Mouse (Mus musculus): ENCODE measurements around the gene D630003M21Rik. TPM values are rescaled to one million over a fixed set of nuclear protein-coding genes. Genes with fewer than 3 reads are reported as not detected.

D630003M21Rik gene
- polyA plus RNA-seq, 1 experiment from 2014 or later: 3.1 TPM

- Histone ChIP-seq H3K27ac (replicated peaks) (no peak overlapping the region), H3K4me3 (no peak overlapping the region), H3K27me3 (replicated peaks; ENCODE audit: low read depth, poor library complexity, severe bottlenecking) (no peaks in the 10 kb centered on the region), H3K36me3 (replicated peaks) (no peaks in the 10 kb centered on the region), H3K9me3 (no peaks in the 10 kb centered on the region), H3K4me1 (peaks cover 23% of the 10 kb centered on the region)
- 90% methylated on average over 7 of the region's 7 CpGs for WGBS
- no peak for DNase-seq (ENCODE audit: low spot score)
Measured at GRCm38 (mm10) chr2:158169771-158170170, 59.3 kb downstream of the D630003M21Rik start.

- Histone ChIP-seq H3K27ac (replicated peaks) (no peak overlapping the region), H3K4me1 (peaks cover 23% of the 10 kb centered on the region), H3K4me3 (no peak overlapping the region), H3K36me3 (replicated peaks) (no peaks in the 10 kb centered on the region), H3K27me3 (replicated peaks; ENCODE audit: low read depth, poor library complexity, severe bottlenecking) (no peaks in the 10 kb centered on the region), H3K9me3 (no peaks in the 10 kb centered on the region)
- 76% methylated on average over 6 of the region's 6 CpGs for WGBS
- DNase-seq (ENCODE audit: low spot score): no peak
Measured at GRCm38 (mm10) chr2:158169351-158169750, 59.7 kb downstream of the D630003M21Rik start.

- no peak overlapping the region for H3K4me3 ChIP-seq
- peaks cover 23% of the 10 kb centered on the region for H3K4me1 ChIP-seq
- H3K27me3 ChIP-seq (replicated peaks; ENCODE audit: low read depth, poor library complexity, severe bottlenecking): no peaks in the 10 kb centered on the region
- no peak overlapping the region for H3K27ac ChIP-seq (replicated peaks)
- H3K9me3 ChIP-seq: no peaks in the 10 kb centered on the region
- WGBS: 71% methylated on average over 8 of the region's 8 CpGs
- H3K36me3 ChIP-seq (replicated peaks): no peaks in the 10 kb centered on the region
- no peak for DNase-seq (ENCODE audit: low spot score)
Measured at GRCm38 (mm10) chr2:158168741-158169211, 60.2 kb downstream of the D630003M21Rik start.

GRCm38 (mm10) chr2:158167496-158168205 lies 61.4 kb downstream of the D630003M21Rik start:
- Histone ChIP-seq H3K27me3 (replicated peaks; ENCODE audit: low read depth, poor library complexity, severe bottlenecking) (no peaks in the 10 kb centered on the region), H3K4me1 (peaks cover 23% of the 10 kb centered on the region), H3K36me3 (replicated peaks) (no peaks in the 10 kb centered on the region), H3K4me3 (no peak overlapping the region), H3K9me3 (no peaks in the 10 kb centered on the region), H3K27ac (replicated peaks) (no peak overlapping the region)
- whole genome bisulfite sequencing: 83% methylated on average over 9 of the region's 9 CpGs
- DNase-seq (ENCODE audit: low spot score): no peak

- 73% methylated on average over 7 of the region's 7 CpGs for WGBS
- peaks cover 23% of the 10 kb centered on the region for H3K4me1 ChIP-seq
- no peaks in the 10 kb centered on the region for H3K27me3 ChIP-seq (replicated peaks; ENCODE audit: low read depth, poor library complexity, severe bottlenecking)
- no peak for DNase-seq (ENCODE audit: low spot score)
- H3K27ac ChIP-seq (replicated peaks): no peak overlapping the region
- no peak overlapping the region for H3K4me3 ChIP-seq
- H3K36me3 ChIP-seq (replicated peaks): no peaks in the 10 kb centered on the region
- no peaks in the 10 kb centered on the region for H3K9me3 ChIP-seq
Measured at GRCm38 (mm10) chr2:158166628-158167027, 62.4 kb downstream of the D630003M21Rik start.

- H3K9me3 ChIP-seq: no peaks in the 10 kb centered on the region
- 89% methylated on average over 4 of the region's 4 CpGs for WGBS
- DNase-seq (ENCODE audit: low spot score): no peak
- no peak overlapping the region for H3K4me3 ChIP-seq
- H3K27me3 ChIP-seq (replicated peaks; ENCODE audit: low read depth, poor library complexity, severe bottlenecking): no peaks in the 10 kb centered on the region
- no peaks in the 10 kb centered on the region for H3K36me3 ChIP-seq (replicated peaks)
- H3K27ac ChIP-seq (replicated peaks): no peak overlapping the region
- peaks cover 24% of the 10 kb centered on the region for H3K4me1 ChIP-seq
Measured at GRCm38 (mm10) chr2:158165776-158166175, 63.2 kb downstream of the D630003M21Rik start.

- Histone ChIP-seq H3K9me3 (no peaks in the 10 kb centered on the region), H3K27ac (replicated peaks) (no peak overlapping the region), H3K36me3 (replicated peaks) (no peaks in the 10 kb centered on the region), H3K4me1 (peaks cover 25% of the 10 kb centered on the region), H3K27me3 (replicated peaks; ENCODE audit: low read depth, poor library complexity, severe bottlenecking) (no peaks in the 10 kb centered on the region), H3K4me3 (no peak overlapping the region)
- no peak for DNase-seq (ENCODE audit: low spot score)
- WGBS: 78% methylated on average over 6 of the region's 6 CpGs
Measured at GRCm38 (mm10) chr2:158163034-158163433, 66.0 kb downstream of the D630003M21Rik start.

GRCm38 (mm10) chr2:158161761-158162160 lies 67.3 kb downstream of the D630003M21Rik start:
- Histone ChIP-seq H3K9me3 (no peaks in the 10 kb centered on the region), H3K27me3 (replicated peaks; ENCODE audit: low read depth, poor library complexity, severe bottlenecking) (no peaks in the 10 kb centered on the region), H3K4me1 (peaks cover 19% of the 10 kb centered on the region), H3K4me3 (no peak overlapping the region), H3K36me3 (replicated peaks) (no peaks in the 10 kb centered on the region), H3K27ac (replicated peaks) (no peak overlapping the region)
- WGBS: 89% methylated on average over 6 of the region's 6 CpGs
- DNase-seq (ENCODE audit: low spot score): no peak

GRCm38 (mm10) chr2:158159376-158160235 lies 69.4 kb downstream of the D630003M21Rik start:
- Histone ChIP-seq H3K4me3 (no peak overlapping the region), H3K27ac (replicated peaks) (peak overlapping the region; percentile 71), H3K36me3 (replicated peaks) (no peaks in the 10 kb centered on the region), H3K9me3 (no peaks in the 10 kb centered on the region), H3K4me1 (peaks cover 19% of the 10 kb centered on the region), H3K27me3 (replicated peaks; ENCODE audit: low read depth, poor library complexity, severe bottlenecking) (no peaks in the 10 kb centered on the region)
- no peak for DNase-seq (ENCODE audit: low spot score)
- 59% methylated on average over 7 of the region's 7 CpGs for WGBS

- H3K4me1 ChIP-seq: peaks cover 38% of the 10 kb centered on the region
- 71% methylated on average over 8 of the region's 8 CpGs for WGBS
- DNase-seq (ENCODE audit: low spot score): no peak
- H3K4me3 ChIP-seq: no peak overlapping the region
- H3K36me3 ChIP-seq (replicated peaks): no peaks in the 10 kb centered on the region
- no peaks in the 10 kb centered on the region for H3K9me3 ChIP-seq
- H3K27ac ChIP-seq (replicated peaks): no peak overlapping the region
- no peaks in the 10 kb centered on the region for H3K27me3 ChIP-seq (replicated peaks; ENCODE audit: low read depth, poor library complexity, severe bottlenecking)
Measured at GRCm38 (mm10) chr2:158157654-158158053, 71.4 kb downstream of the D630003M21Rik start.

GRCm38 (mm10) chr2:158156487-158156886 lies 72.5 kb downstream of the D630003M21Rik start:
- Histone ChIP-seq H3K36me3 (replicated peaks) (no peaks in the 10 kb centered on the region), H3K4me1 (peaks cover 46% of the 10 kb centered on the region), H3K27me3 (replicated peaks; ENCODE audit: low read depth, poor library complexity, severe bottlenecking) (no peaks in the 10 kb centered on the region), H3K27ac (replicated peaks) (0 out of 2 replicates have a peak overlapping the region, but pooled peaks have one; percentile 30), H3K9me3 (no peaks in the 10 kb centered on the region), H3K4me3 (no peak overlapping the region)
- 90% methylated on average over 9 of the region's 9 CpGs for WGBS
- no peak for DNase-seq (ENCODE audit: low spot score)

GRCm38 (mm10) chr2:158155615-158156014 lies 73.4 kb downstream of the D630003M21Rik start:
- no peak for DNase-seq (ENCODE audit: low spot score)
- H3K27me3 ChIP-seq (replicated peaks; ENCODE audit: low read depth, poor library complexity, severe bottlenecking): no peaks in the 10 kb centered on the region
- H3K4me1 ChIP-seq: peaks cover 43% of the 10 kb centered on the region
- WGBS: 85% methylated on average over 2 of the region's 2 CpGs
- no peak overlapping the region for H3K27ac ChIP-seq (replicated peaks)
- peaks cover 6% of the 10 kb centered on the region; the same call in 1 of the 2 replicates for H3K9me3 ChIP-seq
- no peaks in the 10 kb centered on the region for H3K36me3 ChIP-seq (replicated peaks)
- H3K4me3 ChIP-seq: no peak overlapping the region
